Mouse (Mus musculus) ES-E14 (cell line): ENCODE data around the gene Hsf4.

Experiments used
- HCFC1 ChIP-seq: IDR thresholded peaks from 2 replicates; pipeline ENCODE4 v1.6.1; 2012; ENCODE audit warnings: low read length, inconsistent platforms, borderline replicate concordance; ENCODE audit not compliant: insufficient read depth
- MAFK ChIP-seq: IDR thresholded peaks from 2 replicates; pipeline ENCODE4 v1.6.1; 2014; ENCODE audit warnings: mild to moderate bottlenecking, low read depth, low read length, inconsistent platforms; ENCODE audit not compliant: insufficient read depth
- ZC3H11A ChIP-seq: IDR thresholded peaks from 2 replicates; pipeline ENCODE4 v1.6.1; 2012; ENCODE audit warnings: low read depth, mild to moderate bottlenecking, inconsistent platforms, low read length, borderline replicate concordance
- ZNF384 ChIP-seq: IDR thresholded peaks from 2 replicates; pipeline ENCODE4 v1.6.1; 2012; ENCODE audit warnings: low read depth, low read length, inconsistent platforms

- TF ChIP-seq HCFC1 (no peak), MAFK (no peak), ZNF384 (no peak), ZC3H11A (no peak)
These were observed 707 bp downstream of the Hsf4 start for GRCm38 (mm10) chr8:105270101-105270915.
